Mouse (Mus musculus) megakaryocyte, embryonic 14.5 days (primary cell): ENCODE data around the gene Aldh1l1.

Source experiments
- FLI1 ChIP-seq: IDR thresholded peaks from 2 replicates; pipeline ENCODE4 v1.6.1; 2012; ENCODE audit warnings: low read length, inconsistent platforms, mixed read lengths
- GATA1 ChIP-seq: IDR thresholded peaks from 3 replicates; pipeline ENCODE4 v1.6.1; 2012; ENCODE audit warnings: mixed read lengths, low read length, inconsistent platforms, borderline replicate concordance

DNA sequence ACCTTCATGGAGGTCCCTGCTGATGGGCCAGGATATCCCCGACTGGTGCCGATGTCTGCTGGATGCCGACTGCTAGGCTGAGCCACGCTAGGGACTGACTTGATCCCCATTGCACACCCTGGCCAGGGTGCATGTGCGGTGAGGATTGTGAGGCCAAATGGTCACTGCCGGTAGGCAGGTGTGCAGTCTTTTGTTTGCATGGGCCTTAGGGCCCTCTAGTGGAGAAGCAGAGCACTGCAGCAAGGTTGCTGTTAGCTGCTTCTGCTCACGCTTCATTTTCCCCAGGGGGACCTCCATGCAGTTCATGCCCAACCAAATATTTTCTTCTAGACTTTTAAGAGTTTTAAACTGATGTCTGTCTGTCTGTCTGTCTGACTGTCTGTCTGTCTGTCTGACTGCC lies 120.3 kb downstream of the Aldh1l1 start:
- TF ChIP-seq GATA1 (no peak), FLI1 (no peak)
